Mouse (Mus musculus): ENCODE measurements around the gene Yipf3. TPM values are rescaled to one million over a fixed set of nuclear protein-coding genes. Genes with fewer than 3 reads are reported as not detected.

The Yipf3 gene
- polyA plus RNA-seq (2012; rRNA removed): 332 and 400 TPM in 2 replicates

DNA sequence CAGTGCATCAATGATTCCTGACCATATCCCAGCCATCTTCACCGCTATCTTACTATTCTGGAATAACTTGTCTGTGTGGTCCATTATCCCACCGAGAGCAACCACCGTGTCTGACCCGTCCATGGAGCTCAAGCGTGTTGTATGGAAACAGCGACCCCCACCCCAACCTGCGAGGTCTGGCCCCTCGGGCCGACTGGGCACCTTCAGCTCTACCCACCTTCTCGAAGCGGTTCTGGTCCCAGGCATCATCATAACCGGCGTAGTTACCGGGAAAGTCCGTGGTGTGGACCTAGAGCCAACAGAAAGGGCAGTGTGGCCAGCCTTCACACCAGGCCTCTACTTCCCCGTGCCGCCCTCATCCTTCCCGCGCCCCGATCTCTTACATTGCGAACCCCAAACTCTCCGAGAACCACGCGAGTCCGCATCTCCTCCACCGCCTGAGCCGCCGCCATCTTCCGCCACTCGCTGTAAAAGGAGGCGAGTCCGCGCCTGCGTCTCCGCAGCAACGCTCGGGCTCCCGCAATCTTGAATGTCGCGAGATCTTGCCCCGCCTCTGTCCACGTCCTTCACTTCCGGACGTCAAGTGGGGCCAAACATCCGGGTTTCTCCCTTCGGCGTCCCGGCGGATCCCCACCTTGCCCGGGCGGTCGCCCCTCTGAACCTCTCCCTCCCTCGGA lies at the start of gene Yipf3, which contains the start of gene Polr1c:
Gene Yipf3, plus strand, starts transcription at position 569 of the 677 bp plus-strand sequence.
Gene Polr1c, minus strand, starts transcription at position 543 of the 677 bp plus-strand sequence.

DNA sequence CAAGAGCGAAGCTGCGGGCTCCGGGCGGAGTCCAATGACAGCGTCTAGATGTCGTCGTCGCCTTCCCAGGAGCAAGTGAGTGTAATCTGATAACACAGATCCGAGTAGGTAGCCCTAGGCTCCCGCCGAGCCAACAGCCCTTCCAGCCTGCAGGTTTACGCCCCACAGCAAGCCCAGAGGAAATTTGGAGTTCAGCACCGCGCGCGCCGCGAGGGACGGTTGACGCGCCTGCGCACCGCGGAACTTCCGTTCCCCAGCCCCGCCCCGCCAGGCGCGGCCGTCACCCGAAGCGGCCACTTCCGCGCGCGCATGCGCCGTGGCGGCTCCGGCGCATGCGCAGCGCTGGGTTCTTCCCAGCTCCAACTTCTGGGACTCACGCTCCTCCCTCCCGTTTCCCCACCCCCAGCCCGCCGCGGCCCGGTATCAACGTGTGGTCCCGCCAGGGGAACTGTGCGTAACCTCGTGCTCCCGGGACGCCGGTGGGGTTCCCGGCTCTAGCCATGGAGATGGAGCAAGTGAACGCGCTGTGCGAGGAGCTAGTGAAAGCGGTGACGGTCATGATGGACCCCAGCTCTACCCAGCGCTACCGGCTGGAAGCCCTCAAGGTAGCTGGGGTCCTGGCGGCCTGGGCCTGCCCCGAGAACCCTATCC lies 45.3 kb upstream of the Yipf3 start, which contains the start of the genes Polh and Xpo5:
Gene Polh, minus strand, starts transcription at position 225 of the 651 bp plus-strand sequence.
Gene Xpo5, plus strand, starts transcription at position 362 of the 651 bp plus-strand sequence.

DNA sequence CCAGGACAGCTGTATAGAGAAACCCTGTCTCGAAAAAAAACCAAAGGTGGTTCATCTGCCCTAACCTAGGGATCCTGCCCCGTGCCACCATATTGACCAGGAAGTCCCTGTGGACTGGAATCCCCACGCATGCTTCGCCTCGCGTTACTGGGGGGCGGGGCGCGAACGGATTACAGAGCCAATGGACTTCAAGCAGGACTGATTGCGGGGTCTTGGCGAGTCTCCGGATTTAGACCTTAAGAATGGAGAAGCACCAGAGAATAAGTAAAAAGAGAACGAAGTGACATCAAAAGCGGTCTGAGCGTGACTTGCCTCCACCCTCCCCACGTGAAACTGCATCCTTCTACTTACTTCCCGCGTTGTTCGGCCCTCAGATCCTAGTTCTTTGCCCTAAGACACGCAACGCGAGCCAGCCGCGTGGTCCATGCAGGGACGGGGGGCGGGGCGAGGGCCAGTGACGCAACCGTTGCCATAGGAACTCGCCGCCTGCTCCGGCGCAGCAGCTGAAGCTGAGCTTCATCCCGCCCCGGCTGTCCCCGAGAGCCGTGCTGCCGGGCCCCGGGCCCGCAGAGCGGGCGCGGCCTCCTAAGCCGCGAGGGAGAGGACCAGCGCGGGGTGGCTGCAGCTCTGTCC lies 5.7 kb downstream of the Yipf3 start, which contains the start of gene Lrrc73:
Gene Lrrc73, plus strand, starts transcription at position 80 of the 633 bp plus-strand sequence.

DNA sequence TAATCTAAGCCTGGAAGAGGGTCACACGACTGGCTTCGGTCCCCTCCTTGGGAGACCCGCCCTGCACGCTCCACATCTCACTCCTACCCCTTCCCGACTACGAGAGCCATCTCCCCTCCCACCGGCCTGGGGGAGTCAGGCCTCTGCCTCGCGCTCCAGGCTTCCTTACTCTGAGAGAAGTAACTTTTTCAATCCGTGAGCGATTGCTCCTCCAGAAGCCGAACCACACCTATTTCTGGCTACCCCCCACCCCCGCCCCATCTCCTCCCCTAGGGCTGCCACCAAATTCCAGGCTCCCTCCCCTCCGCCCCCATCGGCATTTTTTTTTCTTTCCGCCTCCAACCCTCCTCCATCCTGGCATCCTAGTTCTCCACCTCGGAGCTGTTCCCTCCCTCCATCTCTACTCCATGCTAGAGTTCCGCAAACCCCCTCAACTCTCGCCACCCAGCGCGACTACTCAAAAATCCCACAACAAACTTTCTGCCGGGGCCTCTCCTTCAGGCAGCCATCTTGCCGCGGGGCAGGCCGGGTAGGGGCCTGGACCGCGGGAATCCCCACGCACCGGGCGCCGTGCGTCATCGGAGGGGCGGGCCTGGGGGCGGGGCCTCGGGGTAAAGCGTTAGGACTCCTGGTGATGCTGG lies 34.7 kb downstream of the Yipf3 start, which contains the start of gene Tjap1:
Gene Tjap1, minus strand, starts transcription at position 544 of the 641 bp plus-strand sequence.

DNA sequence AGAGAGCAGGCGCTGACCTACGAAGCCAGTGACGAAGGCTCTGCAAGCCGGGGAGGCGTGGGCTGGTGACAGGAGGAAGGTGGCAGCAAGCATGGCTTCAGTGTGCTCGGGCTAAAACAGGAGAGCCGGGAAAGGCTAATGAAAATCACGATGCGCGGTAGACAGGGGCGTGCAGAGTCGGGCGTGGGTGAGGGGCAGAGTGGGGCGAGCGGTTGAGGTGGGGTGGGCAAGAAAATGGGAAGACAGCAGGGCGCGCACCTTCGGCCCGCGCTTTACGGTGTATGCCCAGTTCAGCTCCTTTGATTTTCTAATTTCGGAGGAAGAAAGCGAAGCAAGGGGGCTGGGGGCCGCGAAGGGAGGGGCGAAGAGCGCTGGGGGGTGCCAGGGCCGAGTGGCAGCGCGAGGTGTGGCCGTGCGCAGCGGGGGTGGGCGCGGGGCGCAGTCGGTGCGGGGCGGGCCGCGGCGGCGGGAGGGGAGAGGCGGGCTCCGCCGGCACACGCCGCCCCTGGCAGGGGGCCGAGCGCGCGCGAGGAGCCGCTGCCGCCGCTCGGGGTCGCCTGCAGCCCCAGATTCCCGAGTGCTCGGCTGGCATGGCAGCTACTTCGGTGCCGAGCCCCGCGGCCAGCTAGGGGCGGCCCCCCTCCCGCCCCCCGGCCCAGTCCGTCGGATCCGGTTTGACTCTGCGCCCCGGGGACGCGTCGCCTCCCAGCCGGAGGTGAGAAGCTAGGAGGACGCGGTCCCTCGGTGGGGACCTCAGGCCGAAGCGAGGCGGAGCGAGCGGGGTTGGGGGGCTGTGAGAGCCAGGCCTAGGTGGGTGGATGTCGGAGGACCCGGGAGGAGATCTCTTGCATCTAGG lies 49.7 kb downstream of the Yipf3 start, which contains the start of gene Dlk2:
Gene Dlk2, plus strand, starts transcription at position 58 of the 856 bp plus-strand sequence.

Other genes starting within 250 kb of the Yipf3 start
- gene Vegfa, start 215.7 kb upstream of the Yipf3 start, polyA plus RNA-seq (2012; rRNA removed): 346 and 364 TPM in 2 replicates
- 38.1 and 43.1 TPM in 2 replicates for gene Mrps18a, start 137.1 kb upstream of the Yipf3 start, polyA plus RNA-seq (2012; rRNA removed)
- gene Rsph9, start 103.9 kb upstream of the Yipf3 start, polyA plus RNA-seq (2012; rRNA removed): 30.2 and 32.9 TPM in 2 replicates
- 12.6 and 18.3 TPM in 2 replicates for gene Mad2l1bp, start 94.5 kb upstream of the Yipf3 start, polyA plus RNA-seq (2012; rRNA removed)
- gene Gtpbp2, start 87.0 kb upstream of the Yipf3 start, polyA plus RNA-seq (2012; rRNA removed): 119 and 122 TPM in 2 replicates
- 6.9 and 7.8 TPM in 2 replicates for gene Polh, start 45.4 kb upstream of the Yipf3 start, polyA plus RNA-seq (2012; rRNA removed)
- gene Xpo5, start 45.3 kb upstream of the Yipf3 start, polyA plus RNA-seq (2012; rRNA removed): 35.4 and 37.4 TPM in 2 replicates
- gene Polr1c, start within 50 bp of the Yipf3 start, polyA plus RNA-seq (2012; rRNA removed): 70.9 and 83.1 TPM in 2 replicates
- 11.6 and 14.3 TPM in 2 replicates for gene Lrrc73, start 5.5 kb downstream of the Yipf3 start, polyA plus RNA-seq (2012; rRNA removed)
- gene Tjap1, start 34.9 kb downstream of the Yipf3 start, polyA plus RNA-seq (2012; rRNA removed): 95.7 and 100 TPM in 2 replicates
- gene Dlk2, start 49.3 kb downstream of the Yipf3 start, polyA plus RNA-seq (2012; rRNA removed): 1.9 and 3.8 TPM in 2 replicates
- gene Abcc10, start 80.3 kb downstream of the Yipf3 start, polyA plus RNA-seq (2012; rRNA removed): 27.7 and 35.5 TPM in 2 replicates
- gene Zfp318, start 135.7 kb downstream of the Yipf3 start, polyA plus RNA-seq (2012; rRNA removed): 21.4 and 22.3 TPM in 2 replicates
- 12.5 and 15.5 TPM in 2 replicates for gene Crip3, start 180.8 kb downstream of the Yipf3 start, polyA plus RNA-seq (2012; rRNA removed)
- gene Slc22a7, start 190.4 kb downstream of the Yipf3 start, polyA plus RNA-seq (2012; rRNA removed): not detected in 2 replicates
- gene Ttbk1, start 239.6 kb downstream of the Yipf3 start, polyA plus RNA-seq (2012; rRNA removed): 0.33 and 0.38 TPM in 2 replicates
- 14.5 and 20.1 TPM in 2 replicates for gene Dnph1, start 248.6 kb downstream of the Yipf3 start, polyA plus RNA-seq (2012; rRNA removed)